Mouse (Mus musculus): ENCODE results near the gene Ip6k1.
A peak's percentile ranks its signal among the peaks of the same experiment; 100 is the strongest.

Gene Ip6k1

DNA sequence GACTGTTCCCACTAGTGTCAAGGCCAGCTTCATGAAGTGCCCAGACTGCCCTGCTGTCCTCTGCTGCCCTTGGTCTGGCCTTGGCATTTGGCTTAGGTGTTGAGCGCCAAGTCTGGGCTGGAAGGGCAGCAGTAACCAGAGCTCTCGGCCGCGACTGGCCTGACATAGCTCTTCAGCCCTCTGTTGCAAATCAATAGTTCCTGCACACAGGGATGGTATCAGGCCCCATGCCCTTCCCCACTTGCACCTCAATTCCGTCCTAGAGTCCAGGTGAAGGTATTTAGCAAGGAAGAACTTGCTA is 54.9 kb downstream of the Ip6k1 start:
- no peak for DNase-seq (ENCODE audit: low spot score)

DNA sequence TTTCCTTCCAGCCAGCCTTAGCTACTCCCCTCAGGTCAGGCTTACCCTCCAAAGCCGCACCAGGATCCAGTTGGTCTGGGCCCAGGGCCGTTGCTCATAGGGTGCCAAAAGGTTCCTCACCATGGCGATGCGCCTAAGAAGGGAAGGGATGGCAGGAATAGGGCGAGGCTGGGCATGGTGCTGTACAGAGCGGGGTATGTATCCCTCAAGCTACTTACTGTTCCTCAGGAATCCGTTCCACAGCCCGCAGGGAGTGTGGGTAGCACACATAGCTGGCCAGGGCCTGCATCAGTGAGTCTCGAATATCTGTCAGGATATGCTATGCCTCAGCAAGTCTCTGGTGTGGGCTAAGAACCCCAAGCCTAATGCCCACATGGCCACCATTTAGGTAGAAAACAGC is 56.0 kb downstream of the Ip6k1 start:
- no peak for DNase-seq (ENCODE audit: low spot score)

DNA sequence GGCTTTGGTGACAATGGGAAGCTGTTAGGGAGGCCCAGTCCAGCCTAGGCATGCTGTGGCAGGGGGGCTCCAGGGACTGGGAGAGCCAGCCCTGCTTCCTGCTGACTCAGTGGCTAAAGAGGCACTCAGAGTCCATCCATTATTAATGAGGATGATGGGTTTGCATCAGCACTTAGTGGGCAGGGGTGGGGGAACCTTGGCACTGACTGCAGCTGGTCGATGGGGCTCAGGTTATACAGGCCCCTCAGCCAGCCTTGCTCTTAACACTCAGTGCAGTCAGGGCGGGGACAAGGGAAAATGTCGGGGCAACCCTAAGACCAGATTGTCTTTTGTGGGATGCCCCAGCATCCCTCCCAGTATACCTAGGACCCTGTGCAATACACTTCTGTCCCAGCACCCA is 59.8 kb downstream of the Ip6k1 start:
- no peak for DNase-seq (ENCODE audit: low spot score)

DNA sequence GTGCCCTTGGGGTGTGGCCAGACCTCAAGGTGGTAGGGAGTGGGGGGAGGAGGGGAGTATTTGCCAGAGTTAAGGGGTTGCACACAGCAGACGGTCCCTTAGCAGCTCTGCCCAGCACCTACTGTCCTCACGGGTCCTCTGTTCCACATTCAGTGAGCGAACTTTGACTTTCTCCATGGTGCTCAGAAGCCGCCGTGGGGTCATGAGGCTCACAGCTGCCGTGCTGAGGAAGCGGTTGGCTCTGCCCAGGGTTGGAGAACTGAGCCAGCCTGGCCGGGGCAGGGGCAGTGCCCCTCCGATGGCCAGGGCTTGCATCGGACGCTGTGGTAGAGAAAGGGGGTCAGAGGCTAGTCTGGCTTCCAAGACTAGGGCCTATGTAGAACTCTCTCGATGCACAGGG is 61.1 kb downstream of the Ip6k1 start:
- DNase-seq (ENCODE audit: low spot score) = no peak

DNA sequence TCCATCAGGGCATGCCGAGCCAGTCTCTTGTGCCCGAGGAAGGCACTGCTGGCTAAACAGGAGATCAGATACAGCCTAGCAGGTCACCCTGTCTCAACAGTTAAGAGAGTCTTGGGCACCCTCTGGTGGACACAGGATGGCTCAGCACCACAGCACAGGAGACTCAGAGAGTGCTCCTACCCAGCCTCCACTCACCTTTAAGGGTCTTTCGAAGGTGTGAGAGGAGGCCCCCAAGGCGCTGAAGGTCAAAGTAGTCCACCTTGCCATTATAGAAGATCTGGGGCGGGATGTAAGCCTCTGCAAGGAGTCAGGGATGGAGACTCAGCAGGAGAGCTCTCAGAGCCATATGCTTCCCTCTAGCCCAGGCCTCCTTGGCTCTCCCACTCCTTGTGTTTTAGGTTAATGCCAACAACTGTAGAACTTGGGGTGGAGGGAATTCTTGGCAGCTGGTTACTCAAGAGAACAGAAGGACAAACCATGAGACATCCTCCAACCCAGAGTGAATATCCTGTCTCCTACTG is 63.2 kb downstream of the Ip6k1 start:
- DNase-seq (ENCODE audit: low spot score) = peak; percentile 80

DNA sequence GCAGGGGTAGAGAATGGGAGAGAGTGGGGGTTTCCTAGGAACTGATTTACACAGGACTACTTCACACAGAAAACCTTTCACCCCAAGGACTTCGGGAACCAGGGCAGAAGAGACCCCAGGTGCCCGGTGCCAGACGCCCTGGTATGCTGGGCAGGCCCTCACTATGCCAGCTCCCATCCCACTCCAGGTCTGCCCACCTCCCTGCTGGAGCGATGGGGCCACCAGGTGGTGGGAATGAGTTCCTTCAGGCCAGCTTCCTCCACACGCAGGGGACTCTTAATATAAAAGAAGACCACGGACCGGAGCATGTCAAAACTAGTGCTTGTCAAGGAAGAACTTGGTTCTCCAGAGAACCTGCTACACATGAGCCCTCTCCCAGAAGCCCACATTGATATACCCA is 64.9 kb downstream of the Ip6k1 start:
- DNase-seq (ENCODE audit: low spot score) = no peak

DNA sequence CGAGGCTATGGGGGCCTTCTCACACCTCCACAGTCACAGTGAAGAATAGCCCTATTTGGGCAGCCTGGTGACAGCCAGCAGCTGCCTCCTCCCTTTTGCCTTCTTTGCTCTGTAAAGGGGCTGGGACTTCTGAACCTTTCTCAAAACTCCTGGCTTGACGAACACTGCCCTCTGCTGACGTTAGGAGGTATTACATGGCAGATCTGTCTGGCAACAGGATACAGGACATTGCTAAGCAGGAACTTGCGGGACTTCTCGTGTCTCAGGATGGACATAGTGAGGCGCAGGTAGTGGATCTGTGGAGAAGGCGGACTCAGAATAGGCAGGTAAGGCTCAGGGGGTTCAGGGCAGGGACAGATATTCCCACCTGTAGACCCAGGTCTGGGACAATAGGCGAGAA is 65.6 kb downstream of the Ip6k1 start:
- DNase-seq (ENCODE audit: low spot score) = peak; percentile 92

DNA sequence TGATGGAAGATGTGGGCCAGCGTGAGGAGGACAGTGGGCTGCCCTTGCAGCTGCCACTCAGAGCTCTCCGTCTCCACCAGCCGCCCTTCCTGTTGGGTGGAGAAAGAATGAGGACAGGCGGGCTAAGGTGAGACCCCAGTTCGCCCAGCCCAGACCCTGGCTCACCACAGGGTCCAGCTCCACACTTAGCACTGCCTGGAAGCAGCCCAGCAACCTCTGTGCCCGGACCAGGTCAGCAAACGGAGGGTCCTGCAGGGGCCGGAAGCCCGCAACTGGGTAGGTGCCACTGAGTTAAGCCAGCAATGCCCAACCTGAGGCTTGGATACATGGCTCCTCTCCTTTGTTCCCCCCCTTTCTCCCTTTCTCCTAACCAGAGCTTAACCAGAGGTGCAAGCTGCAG is 66.7 kb downstream of the Ip6k1 start:
- no peak for DNase-seq (ENCODE audit: low spot score)

DNA sequence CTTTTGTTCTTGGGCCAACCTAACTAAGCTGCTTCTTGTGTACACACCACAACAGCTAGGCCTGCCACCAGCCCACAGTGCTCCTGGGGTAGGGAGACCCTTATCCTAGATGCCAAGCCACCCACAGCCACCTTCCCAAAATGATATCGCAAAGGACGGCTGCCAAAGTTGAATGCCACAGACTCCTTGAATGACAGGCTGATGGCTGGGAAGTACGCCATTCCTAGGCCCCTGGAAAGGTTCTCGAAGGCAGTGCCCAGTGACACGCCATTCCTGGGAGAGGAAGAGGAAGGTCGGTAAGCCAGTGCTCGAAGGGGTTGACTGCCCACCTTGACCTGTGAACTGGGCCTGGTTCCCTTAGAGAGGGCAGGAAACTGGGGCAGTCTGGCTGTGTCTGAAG is 67.2 kb downstream of the Ip6k1 start:
- DNase-seq (ENCODE audit: low spot score) = no peak

DNA sequence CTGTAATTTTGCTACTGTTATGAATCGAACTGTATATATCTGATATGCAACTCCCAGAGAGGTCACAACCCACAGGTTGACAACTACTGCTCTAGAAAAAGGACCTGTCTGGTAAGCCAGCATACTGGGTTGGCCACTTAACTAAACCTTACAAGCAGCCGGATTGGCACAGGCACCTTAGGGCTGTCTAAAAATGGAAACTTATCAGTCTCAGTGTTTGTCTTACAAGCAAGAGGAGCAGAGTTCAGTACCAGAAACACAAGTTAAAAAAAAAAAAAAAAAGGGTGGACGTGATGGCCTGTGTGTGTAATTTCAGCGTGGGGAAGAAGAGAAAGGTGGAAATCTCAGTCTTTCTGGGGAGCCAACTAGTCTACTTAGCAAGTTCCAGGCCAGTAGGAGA is 69.5 kb downstream of the Ip6k1 start:
- no peak for DNase-seq (ENCODE audit: low spot score)

DNA sequence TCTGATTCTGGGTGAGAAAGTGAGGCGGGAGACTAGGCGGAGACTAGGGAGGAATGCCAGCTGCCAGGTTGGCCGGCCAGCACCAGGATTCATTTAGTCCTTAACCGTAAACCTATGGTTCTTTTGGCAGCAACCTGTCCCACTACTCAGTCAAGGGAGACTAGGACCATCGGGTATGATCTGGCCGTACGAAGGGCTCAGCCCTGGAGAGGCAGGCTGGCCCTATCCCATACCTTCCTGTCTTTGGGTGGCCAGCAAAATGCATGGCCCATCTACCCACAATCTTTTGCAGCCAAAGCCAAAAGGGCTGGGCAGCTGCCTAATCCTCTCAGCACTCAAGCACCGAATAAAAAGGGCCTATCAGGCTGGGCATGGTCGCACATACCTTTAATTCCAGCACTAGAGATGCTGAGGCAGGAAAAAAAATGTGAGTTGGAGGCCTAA is 70.2 kb downstream of the Ip6k1 start:
- DNase-seq (ENCODE audit: low spot score) = no peak

DNA sequence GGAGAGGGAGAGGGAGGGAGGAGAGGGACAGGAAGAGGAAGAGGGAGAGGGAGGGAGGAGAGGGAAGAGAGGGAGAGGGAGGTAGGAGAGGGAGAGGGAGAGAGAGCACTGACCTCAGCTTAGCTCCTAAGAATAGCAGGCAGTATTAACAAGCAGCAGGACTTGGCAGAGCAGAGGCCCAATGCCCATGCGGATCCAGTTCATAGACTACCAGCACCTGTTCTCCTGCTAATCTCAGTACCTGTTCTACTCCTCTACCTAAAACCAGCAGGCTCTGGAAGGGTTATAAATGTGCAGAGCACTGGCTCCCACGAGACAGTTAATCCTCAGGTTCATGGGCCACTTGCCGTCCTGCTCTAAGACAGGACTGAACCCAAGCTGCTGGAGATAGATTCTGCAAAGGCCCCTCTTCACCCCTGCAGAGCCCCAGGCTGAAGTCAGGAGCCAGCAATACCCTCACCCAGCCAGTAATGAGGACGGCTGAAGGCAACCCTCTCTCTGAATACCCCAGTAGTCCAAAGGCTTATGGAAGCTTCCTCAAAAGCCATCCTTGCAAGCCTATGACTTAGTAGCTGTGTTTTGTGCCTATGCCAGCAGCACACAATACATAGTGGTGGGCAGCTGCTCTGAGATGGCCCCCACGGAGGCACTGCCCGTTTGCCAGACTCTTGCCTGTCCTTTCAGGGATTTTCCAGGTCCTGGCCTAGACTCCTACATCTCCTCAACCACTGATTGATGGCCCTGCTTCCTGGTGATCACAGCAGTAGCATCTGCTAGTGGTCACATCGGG is 71.0 kb downstream of the Ip6k1 start:
- no peak for DNase-seq (ENCODE audit: low spot score)

DNA sequence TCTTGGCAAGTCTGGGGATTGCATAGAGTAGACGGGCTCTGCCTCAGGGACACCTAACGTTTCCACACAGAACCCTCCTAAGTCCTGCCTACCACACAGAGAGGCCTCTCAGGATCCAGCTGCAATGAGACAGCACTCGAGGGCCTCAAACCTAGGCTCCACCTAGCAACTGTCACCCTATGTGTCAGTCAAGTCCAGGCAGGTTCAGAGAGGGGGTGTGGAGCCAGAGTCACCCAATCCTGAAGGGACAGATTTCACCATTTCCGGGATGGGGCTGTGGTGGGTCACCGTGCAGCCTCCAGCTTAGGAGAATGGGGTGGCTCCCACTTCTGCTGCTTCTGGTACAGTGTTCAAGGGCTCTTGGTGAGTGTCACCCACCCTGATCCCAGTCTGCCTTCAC is 77.9 kb downstream of the Ip6k1 start, which contains the start of gene Mst1:
Gene Mst1, plus strand, starts transcription at position 269 of the 400 bp plus-strand sequence.
- no peak for DNase-seq (ENCODE audit: low spot score)

DNA sequence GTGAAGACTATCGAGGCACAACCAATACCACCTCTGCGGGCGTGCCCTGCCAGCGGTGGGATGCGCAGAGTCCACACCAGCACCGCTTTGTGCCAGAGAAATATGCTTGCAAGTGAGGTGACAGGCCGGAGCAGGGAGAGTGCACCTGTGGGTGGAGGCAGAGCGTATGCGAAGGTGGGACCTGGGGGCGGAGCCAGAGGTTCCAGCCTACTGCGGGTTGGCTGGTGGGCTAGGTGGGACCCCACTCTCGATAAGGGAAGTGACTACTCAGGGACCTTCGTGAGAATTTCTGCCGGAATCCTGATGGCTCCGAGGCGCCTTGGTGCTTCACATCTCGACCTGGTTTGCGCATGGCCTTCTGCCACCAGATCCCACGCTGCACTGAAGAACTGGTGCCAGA is 80.2 kb downstream of the Ip6k1 start:
- no peak for DNase-seq (ENCODE audit: low spot score)

DNA sequence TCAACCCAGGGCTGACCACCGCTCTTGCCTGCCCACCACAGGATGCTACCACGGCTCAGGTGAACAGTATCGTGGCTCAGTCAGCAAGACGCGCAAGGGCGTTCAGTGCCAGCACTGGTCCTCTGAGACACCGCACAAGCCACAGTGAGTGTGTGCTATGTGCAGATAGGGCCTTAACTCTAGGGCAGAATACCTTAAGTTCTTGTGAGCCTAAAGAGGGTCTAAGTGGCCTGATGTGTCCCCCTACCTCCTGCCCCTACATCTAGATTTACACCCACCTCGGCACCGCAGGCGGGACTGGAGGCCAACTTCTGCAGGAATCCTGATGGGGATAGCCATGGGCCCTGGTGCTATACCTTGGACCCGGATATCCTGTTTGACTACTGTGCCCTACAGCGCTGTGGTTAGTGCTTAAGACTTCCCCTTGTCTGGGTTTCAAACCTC is 80.7 kb downstream of the Ip6k1 start, which contains the start of gene Rnf123:
Gene Rnf123, minus strand, starts transcription at position 359 of the 444 bp plus-strand sequence.
- no peak for DNase-seq (ENCODE audit: low spot score)

DNA sequence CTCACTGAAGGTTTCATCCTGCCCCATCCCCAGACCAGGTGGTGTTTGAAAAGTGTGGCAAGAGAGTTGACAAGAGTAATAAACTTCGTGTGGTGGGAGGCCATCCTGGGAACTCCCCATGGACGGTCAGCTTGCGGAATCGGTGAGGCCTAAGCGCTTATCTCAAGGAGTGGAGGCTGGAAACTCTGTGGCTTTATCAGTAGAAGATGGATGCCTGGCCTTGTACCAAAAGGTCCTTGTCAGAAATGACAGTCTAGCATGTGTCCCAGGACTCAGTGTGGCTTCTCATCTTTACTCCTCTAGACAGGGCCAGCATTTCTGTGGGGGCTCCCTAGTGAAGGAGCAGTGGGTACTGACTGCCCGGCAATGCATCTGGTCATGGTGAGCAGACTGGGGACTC is 81.3 kb downstream of the Ip6k1 start:
- no peak for DNase-seq (ENCODE audit: low spot score)

DNA sequence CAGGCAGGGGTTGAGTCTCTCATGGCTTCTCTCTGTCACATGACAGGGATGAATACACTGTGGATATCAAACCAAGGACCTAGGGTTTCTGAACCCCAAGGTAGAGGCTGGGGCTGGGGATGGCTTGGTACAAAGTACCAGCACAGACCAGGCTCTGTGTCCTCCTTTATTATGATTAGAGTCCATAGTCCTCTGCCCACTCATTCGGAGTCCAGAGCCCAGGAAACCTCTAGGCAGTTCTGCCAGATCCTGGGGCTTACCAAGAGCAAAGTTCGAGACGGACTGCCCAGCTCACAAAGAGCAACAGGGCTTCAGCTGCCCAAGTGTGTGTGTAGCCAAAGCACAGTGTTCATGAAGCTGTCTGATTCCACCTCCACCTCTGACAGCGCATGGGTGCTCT is 83.0 kb downstream of the Ip6k1 start:
- no peak for DNase-seq (ENCODE audit: low spot score)

DNA sequence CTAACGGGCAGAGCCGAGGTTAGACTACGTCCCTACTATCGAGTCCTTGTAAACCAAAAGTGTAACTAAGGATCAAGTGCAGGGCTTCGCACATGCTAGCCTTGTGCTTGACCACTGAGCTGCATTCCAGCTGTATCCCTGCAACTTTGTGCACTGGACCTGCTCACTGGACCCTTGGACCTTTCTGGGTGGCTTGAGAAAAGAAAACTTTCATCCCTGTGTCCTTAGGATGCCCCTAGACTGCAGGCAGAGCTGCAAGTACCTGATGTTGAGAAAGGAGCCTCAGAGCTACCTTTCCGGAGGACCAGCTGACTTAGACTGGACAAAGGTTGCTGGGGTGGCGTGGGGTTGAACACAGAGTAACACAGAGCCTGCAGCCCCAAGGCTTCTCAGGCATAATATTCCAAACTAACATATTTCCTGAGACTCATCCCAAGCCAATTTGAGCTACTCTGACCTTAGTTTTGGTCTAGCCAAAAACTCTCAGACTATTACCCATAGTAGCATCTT is 88.4 kb downstream of the Ip6k1 start:
- DNase-seq (ENCODE audit: low spot score) = no peak

DNA sequence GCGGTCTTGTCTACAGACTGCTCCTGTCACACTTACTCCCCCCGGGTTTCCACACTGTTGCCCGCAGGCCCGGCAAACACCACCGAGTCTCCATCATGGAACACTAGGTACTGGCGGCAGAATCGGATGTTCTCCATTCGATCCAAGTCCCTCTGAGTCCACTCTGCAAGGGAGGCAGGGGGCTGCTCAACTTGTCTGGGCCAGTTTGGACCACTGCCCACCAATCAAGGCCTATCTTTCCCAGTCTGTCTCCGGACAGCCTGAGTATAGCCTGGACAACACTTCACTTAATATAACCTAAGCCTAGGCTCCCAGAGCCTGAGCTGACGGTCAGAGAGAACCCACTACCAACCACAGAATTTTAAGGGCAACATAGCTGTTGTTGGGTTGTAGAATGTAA is 91.3 kb downstream of the Ip6k1 start:
- no peak for DNase-seq (ENCODE audit: low spot score)

DNA sequence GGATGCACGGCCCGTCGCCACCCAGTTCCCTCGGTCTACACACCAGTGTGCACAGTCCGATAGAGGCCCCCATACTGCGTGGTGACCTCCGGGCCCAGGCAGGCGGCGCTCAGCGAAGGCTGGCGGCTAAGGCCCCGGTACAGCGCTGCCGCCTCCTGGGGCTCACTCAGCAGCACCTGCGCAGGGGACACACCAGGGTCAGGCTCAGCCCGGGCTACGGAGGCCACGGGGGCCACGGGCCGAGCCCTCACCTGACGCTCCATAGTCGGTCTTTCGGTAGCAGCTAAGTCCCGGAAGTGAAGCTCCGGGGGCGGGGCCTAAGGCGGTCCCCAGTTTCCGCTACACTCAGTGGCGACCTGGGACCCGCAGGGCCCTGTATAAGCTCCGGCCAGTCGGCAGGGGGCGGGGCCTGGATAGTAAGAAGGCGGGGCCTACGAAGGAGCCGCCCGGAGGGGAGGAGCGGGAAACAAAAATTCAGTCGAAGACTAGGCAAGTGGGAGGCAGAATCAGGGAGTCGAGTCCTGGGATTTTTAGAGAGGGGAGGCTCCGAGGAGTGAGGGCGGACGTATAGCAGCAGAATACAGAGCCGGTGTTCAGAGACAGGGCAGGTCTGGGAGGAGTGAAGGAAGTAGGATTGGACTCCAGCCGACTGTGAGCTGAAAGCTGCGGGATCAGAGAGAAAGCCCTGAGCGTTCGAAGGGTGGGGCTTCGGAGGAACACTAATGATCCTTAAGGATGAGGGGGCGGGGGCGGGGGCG is 92.1 kb downstream of the Ip6k1 start, which contains the start of gene Apeh:
Gene Apeh, minus strand, starts transcription at position 423 of the 758 bp plus-strand sequence.
- peak; percentile 97 for DNase-seq (ENCODE audit: low spot score)

DNA sequence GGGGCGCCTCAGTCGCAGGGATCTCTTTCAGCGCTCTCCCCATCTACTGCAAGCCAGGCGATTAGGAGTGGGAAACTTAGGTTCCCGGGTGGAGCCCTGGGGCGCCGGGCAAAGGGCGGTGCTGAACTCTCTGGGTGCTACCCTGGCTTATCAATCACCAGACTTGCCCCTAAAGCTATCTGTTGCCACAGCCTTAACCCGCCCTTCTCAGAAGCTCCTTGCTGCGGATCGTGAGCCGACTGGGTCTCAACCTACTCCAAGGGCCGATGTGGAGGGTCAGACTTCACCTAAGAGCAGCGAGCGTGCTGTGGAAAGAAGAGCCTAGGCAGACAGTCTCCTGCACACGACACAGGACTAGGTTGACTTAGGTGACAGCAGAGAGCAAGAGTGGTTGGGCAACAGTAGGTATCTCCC is 92.7 kb downstream of the Ip6k1 start:
- peak; percentile 45 for DNase-seq (ENCODE audit: low spot score)

DNA sequence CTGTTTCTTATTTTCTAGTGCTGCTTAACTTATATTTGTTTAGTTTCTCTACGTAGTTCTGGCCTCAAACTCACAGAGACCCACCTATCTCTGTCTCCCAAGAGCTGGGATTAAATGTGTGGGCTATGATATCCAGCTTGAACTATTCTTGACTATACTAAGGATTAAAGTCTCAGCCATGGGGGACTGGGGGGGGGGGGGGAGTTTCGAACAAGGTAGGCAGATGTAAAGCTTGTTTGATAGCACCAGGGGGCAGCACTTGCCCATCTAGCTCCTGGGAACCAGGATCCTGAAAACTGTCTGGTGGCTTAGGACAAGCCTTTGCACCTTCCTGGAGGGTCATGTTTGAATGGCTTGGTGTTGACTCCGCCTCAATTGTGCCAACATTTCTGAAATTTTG is 93.2 kb downstream of the Ip6k1 start:
- peak; percentile 86 for DNase-seq (ENCODE audit: low spot score)

All from embryo, embryonic 10.5 days (tissue).